Mouse (Mus musculus): ENCODE results near the gene Tubb4b. TPM values are rescaled to one million over a fixed set of nuclear protein-coding genes. Genes with fewer than 3 reads are reported as not detected.
A peak's percentile ranks its signal among the peaks of the same experiment; 100 is the strongest.

Tubb4b gene
- polyA plus RNA-seq, 1 experiment from 2014 or later = 466 TPM

- no peaks in the 10 kb centered on the region for H3K27me3 ChIP-seq (replicated peaks; ENCODE audit: control insufficient read depth, insufficient read depth, low read length)
- no peaks in the 10 kb centered on the region for H3K9me3 ChIP-seq (ENCODE audit: control insufficient read depth)
- WGBS = under 1% methylated on average over 44 of the region's 44 CpGs
- H3K4me1 ChIP-seq (replicated peaks; ENCODE audit: control insufficient read depth, insufficient read depth, low read length) = 0 out of 2 replicates have a peak, but pooled peaks cover 8% of the 10 kb centered on the region
- TF ChIP-seq CTCF (IDR thresholded peaks at IDR 0.05; ENCODE audit: low read depth) = no peak
- H3K27ac ChIP-seq (ENCODE audit: low read depth, low read length) = peak within 1 kb of the TSS; percentile 87
- H3K4me3 ChIP-seq (ENCODE audit: low read depth, low read length) = peak within 1 kb of the TSS; percentile 95
- peaks cover 25% of the 10 kb centered on the region for H3K36me3 ChIP-seq (ENCODE audit: control insufficient read depth, insufficient read depth)
- peak within 1 kb of the TSS; percentile 85 for H3K9ac ChIP-seq (ENCODE audit: low read depth, low read length)
- H3K4me2 ChIP-seq (replicated peaks; ENCODE audit: low read depth) = peak within 1 kb of the TSS; percentile 87
- peak; percentile 81 for ATAC-seq
Observed at GRCm38 (mm10) chr2:25211121-25211670, 13.3 kb downstream of the Tubb4b start, which contains the start of gene Nelfb. Gene Nelfb (minus strand): TSS chr2:25211489.

- peak overlapping the region; percentile 87 for H3K27ac ChIP-seq (ENCODE audit: low read depth, low read length)
- under 1% methylated on average over 24 of the region's 24 CpGs for WGBS
- H3K36me3 ChIP-seq (ENCODE audit: control insufficient read depth, insufficient read depth) = peaks cover 30% of the 10 kb centered on the region
- peak overlapping the region; percentile 87 for H3K4me2 ChIP-seq (replicated peaks; ENCODE audit: low read depth)
- 0 out of 2 replicates have a peak, but pooled peaks cover 8% of the 10 kb centered on the region for H3K4me1 ChIP-seq (replicated peaks; ENCODE audit: control insufficient read depth, insufficient read depth, low read length)
- peak overlapping the region; percentile 95 for H3K4me3 ChIP-seq (ENCODE audit: low read depth, low read length)
- ATAC-seq = peak; percentile 14; the same call in 1 of the 2 replicates
- peak overlapping the region; percentile 85 for H3K9ac ChIP-seq (ENCODE audit: low read depth, low read length)
- H3K27me3 ChIP-seq (replicated peaks; ENCODE audit: control insufficient read depth, insufficient read depth, low read length) = no peaks in the 10 kb centered on the region
- H3K9me3 ChIP-seq (ENCODE audit: control insufficient read depth) = no peaks in the 10 kb centered on the region
- no peak for TF ChIP-seq CTCF (IDR thresholded peaks at IDR 0.05; ENCODE audit: low read depth)
Observed at GRCm38 (mm10) chr2:25210686-25211085, 13.8 kb downstream of the Tubb4b start.

GRCm38 (mm10) chr2:25207593-25207992 is 16.9 kb downstream of the Tubb4b start:
- Histone ChIP-seq H3K9me3 (ENCODE audit: control insufficient read depth) (no peaks in the 10 kb centered on the region), H3K9ac (ENCODE audit: low read depth, low read length) (no peak overlapping the region), H3K36me3 (ENCODE audit: control insufficient read depth, insufficient read depth) (peaks cover 60% of the 10 kb centered on the region), H3K4me1 (replicated peaks; ENCODE audit: control insufficient read depth, insufficient read depth, low read length) (0 out of 2 replicates have a peak, but pooled peaks cover 8% of the 10 kb centered on the region), H3K4me2 (replicated peaks; ENCODE audit: low read depth) (no peak overlapping the region), H3K27ac (ENCODE audit: low read depth, low read length) (peak overlapping the region; percentile 35; the same call in 1 of the 2 replicates), H3K27me3 (replicated peaks; ENCODE audit: control insufficient read depth, insufficient read depth, low read length) (no peaks in the 10 kb centered on the region), H3K4me3 (ENCODE audit: low read depth, low read length) (no peak overlapping the region)
- no peak for ATAC-seq
- TF ChIP-seq CTCF (IDR thresholded peaks at IDR 0.05; ENCODE audit: low read depth) = no peak
- WGBS = 83% methylated on average over 1 of the region's 1 CpGs

- no peak for ATAC-seq
- H3K36me3 ChIP-seq (ENCODE audit: control insufficient read depth, insufficient read depth) = peaks cover 95% of the 10 kb centered on the region
- WGBS = 52% methylated on average over 4 of the region's 4 CpGs
Observed at GRCm38 (mm10) chr2:25203631-25204214, 20.8 kb downstream of the Tubb4b start.

GRCm38 (mm10) chr2:25200631-25201030 is 23.9 kb downstream of the Tubb4b start:
- Histone ChIP-seq H3K36me3 (ENCODE audit: control insufficient read depth, insufficient read depth) (peaks cover 76% of the 10 kb centered on the region), H3K4me2 (replicated peaks; ENCODE audit: low read depth) (no peak overlapping the region), H3K4me3 (ENCODE audit: low read depth, low read length) (no peak overlapping the region), H3K4me1 (replicated peaks; ENCODE audit: control insufficient read depth, insufficient read depth, low read length) (0 out of 2 replicates have a peak, but pooled peaks cover 8% of the 10 kb centered on the region), H3K27ac (ENCODE audit: low read depth, low read length) (no peak overlapping the region), H3K27me3 (replicated peaks; ENCODE audit: control insufficient read depth, insufficient read depth, low read length) (no peaks in the 10 kb centered on the region), H3K9me3 (ENCODE audit: control insufficient read depth) (no peaks in the 10 kb centered on the region), H3K9ac (ENCODE audit: low read depth, low read length) (no peak overlapping the region)
- 95% methylated on average over 2 of the region's 2 CpGs for WGBS
- no peak for ATAC-seq
- TF ChIP-seq CTCF (IDR thresholded peaks at IDR 0.05; ENCODE audit: low read depth) = no peak

More at GRCm38 (mm10) chr2:25203631-25204214, 20.8 kb downstream of the Tubb4b start:
- peak; percentile 62 for TF ChIP-seq CTCF (IDR thresholded peaks at IDR 0.05; ENCODE audit: low read depth)
- Histone ChIP-seq H3K4me1 (replicated peaks; ENCODE audit: control insufficient read depth, insufficient read depth, low read length) (0 out of 2 replicates have a peak, but pooled peaks cover 2% of the 10 kb centered on the region), H3K4me3 (ENCODE audit: low read depth, low read length) (no peak overlapping the region), H3K27ac (ENCODE audit: low read depth, low read length) (no peak overlapping the region), H3K9me3 (ENCODE audit: control insufficient read depth) (no peaks in the 10 kb centered on the region), H3K9ac (ENCODE audit: low read depth, low read length) (no peak overlapping the region), H3K27me3 (replicated peaks; ENCODE audit: control insufficient read depth, insufficient read depth, low read length) (no peaks in the 10 kb centered on the region), H3K4me2 (replicated peaks; ENCODE audit: low read depth) (no peak overlapping the region)

- H3K9me3 ChIP-seq (ENCODE audit: control insufficient read depth) = no peaks in the 10 kb centered on the region
- no peak overlapping the region for H3K4me3 ChIP-seq (ENCODE audit: low read depth, low read length)
- peaks cover 19% of the 10 kb centered on the region; the same call in 1 of the 2 replicates for H3K4me1 ChIP-seq (replicated peaks; ENCODE audit: control insufficient read depth, insufficient read depth, low read length)
- no peak overlapping the region; the same call in 1 of the 2 replicates for H3K27ac ChIP-seq (ENCODE audit: low read depth, low read length)
- TF ChIP-seq CTCF (IDR thresholded peaks at IDR 0.05; ENCODE audit: low read depth) = no peak
- no peak for ATAC-seq
- no peak overlapping the region; the same call in 1 of the 2 replicates for H3K4me2 ChIP-seq (replicated peaks; ENCODE audit: low read depth)
- H3K27me3 ChIP-seq (replicated peaks; ENCODE audit: control insufficient read depth, insufficient read depth, low read length) = no peaks in the 10 kb centered on the region
- H3K36me3 ChIP-seq (ENCODE audit: control insufficient read depth, insufficient read depth) = peaks cover 57% of the 10 kb centered on the region
- no peak overlapping the region for H3K9ac ChIP-seq (ENCODE audit: low read depth, low read length)
Observed at GRCm38 (mm10) chr2:25197946-25198345, 26.6 kb downstream of the Tubb4b start.
